Mouse (Mus musculus) bone marrow, adult 2 months (tissue): ENCODE data around the gene Epha6. TPM values are rescaled to one million over a fixed set of nuclear protein-coding genes. Genes with fewer than 3 reads are reported as not detected.

ENCODE experiments used
- H3K27ac ChIP-seq: fragments of 200-500 bp; 2 replicates; pipeline ENCODE4 v1.5.1; 2012; ENCODE audit warnings: low read depth, mild to moderate bottlenecking, control low read depth, inconsistent platforms, low read length; ENCODE audit not compliant: control insufficient read depth, poor library complexity, insufficient read depth
- H3K4me1 ChIP-seq: fragments of 200-500 bp; 2 replicates; pipeline ENCODE4 v1.6.1; 2011; ENCODE audit warnings: low read length; ENCODE audit not compliant: control insufficient read depth, insufficient read depth
- H3K4me3 ChIP-seq: fragments of 200-500 bp; replicated peaks from 2 replicates; pipeline ENCODE3; 2011; ENCODE audit warnings: mild to moderate bottlenecking, low read depth, low read length, control low read depth; ENCODE audit not compliant: control insufficient read depth
- CTCF ChIP-seq: fragments of 200-500 bp; IDR thresholded peaks from 2 replicates; pipeline ENCODE4 v1.5.1; 2011; ENCODE audit warnings: low read length, control low read depth; ENCODE audit not compliant: control insufficient read depth, insufficient read depth
- POLR2A ChIP-seq: fragments of 200-500 bp; IDR thresholded peaks from 2 replicates; pipeline ENCODE4 v1.6.1; 2011; ENCODE audit warnings: low read depth, mild to moderate bottlenecking, control low read depth, low read length, borderline replicate concordance; ENCODE audit not compliant: control insufficient read depth
- WGBS: fragments of 180-500 bp; shearing (Covaris S2); methylation state at CpG from one replicate; pipeline ENCODE4 v1.1.7; 2018; 5-methylcytosine and 5-hydroxymethylcytosine counted together
- polyA plus RNA-seq: library from polyadenylated mRNA; stranded (reverse); fragments of >200 nt; gene quantifications from 2 replicates; pipeline ENCODE4 v1.2.4, GENCODE M21; 2011; ENCODE audit warnings: low replicate concordance; ENCODE audit not compliant: missing spikeins, insufficient read depth, insufficient read length

Epha6 gene
- polyA plus RNA-seq, 1 experiment = not detected

GRCm38 (mm10) chr16:59634598-59634997 lies 970.7 kb downstream of the Epha6 start:
- 78% methylated on average over 2 of the region's 2 CpGs for WGBS
- H3K4me3 ChIP-seq = no peak overlapping the region
- no peaks in the 10 kb centered on the region; the same call in 1 of the 2 replicates for H3K4me1 ChIP-seq
- H3K27ac ChIP-seq = no peak overlapping the region
- no peak for TF ChIP-seq POLR2A
- no peak for TF ChIP-seq CTCF

DNA sequence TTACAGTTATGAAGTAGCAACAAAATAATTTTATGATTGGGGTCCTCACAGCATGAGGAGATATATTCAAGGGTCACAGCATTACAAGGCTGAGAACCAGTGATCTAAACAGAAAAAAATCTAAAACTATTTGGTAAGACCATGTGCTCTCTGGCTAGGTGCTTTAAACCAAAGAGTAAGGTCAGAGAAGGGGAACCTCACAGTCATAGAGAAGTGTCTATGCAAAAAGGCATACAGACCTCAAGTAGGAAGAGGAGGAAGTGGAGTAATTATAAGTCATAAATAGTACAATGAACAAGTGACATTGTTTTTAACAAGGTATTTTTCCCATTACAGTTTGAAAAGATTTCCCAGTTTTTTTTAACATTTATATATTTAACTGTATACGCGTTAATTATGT lies 983.8 kb downstream of the Epha6 start:
- Histone ChIP-seq H3K27ac (no peak overlapping the region), H3K4me1 (peaks cover 1% of the 10 kb centered on the region), H3K4me3 (no peak overlapping the region)
- 85% methylated on average over 2 of the region's 2 CpGs for WGBS
- no peak for TF ChIP-seq CTCF
- TF ChIP-seq POLR2A = no peak

DNA sequence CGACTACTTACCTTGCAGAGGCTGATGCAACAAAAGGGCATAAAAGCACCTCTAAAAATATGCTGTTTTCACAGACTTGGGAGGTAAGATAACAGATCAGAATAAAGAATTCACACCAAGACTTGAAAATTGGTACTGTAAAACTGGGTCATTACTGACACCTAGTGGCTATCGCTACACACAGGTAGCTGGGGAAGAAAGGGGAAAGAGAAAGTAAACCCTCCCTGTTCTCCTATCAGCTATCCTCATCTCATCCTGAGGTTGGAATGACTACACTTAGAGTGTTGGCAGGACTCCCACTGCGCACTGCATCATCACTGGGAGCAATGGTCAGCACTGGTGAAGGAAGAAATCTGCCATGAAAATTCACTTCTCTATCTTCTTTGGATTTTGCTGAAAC lies 988.2 kb downstream of the Epha6 start:
- TF ChIP-seq POLR2A (no peak), CTCF (no peak)
- H3K27ac ChIP-seq = no peak overlapping the region
- H3K4me3 ChIP-seq = no peak overlapping the region
- 19% methylated on average over 3 of the region's 3 CpGs for WGBS
- peaks cover 1% of the 10 kb centered on the region for H3K4me1 ChIP-seq

DNA sequence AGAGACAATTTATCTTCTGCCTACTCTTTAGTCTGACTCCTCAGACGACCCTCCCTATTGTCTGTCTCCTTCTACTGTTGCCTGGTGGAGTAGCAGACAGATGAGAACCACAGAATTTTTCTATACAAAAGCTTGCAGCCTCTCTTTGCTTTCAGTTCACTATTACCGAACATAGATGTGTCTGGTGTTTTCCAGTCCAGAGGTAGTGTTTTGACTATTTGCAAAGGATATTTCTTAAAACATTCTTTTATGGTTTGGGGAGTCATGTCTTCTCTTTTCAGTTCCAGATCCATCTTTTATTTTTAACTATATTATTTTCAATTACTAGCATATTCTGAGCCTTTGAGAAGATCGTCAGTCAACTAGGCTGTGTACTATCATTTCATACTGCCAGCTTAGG lies 989.7 kb downstream of the Epha6 start:
- Histone ChIP-seq H3K4me3 (no peak overlapping the region), H3K27ac (no peak overlapping the region), H3K4me1 (peaks cover 1% of the 10 kb centered on the region)
- TF ChIP-seq POLR2A (no peak), CTCF (no peak)
- 71% methylated on average over 3 of the region's 3 CpGs for WGBS

DNA sequence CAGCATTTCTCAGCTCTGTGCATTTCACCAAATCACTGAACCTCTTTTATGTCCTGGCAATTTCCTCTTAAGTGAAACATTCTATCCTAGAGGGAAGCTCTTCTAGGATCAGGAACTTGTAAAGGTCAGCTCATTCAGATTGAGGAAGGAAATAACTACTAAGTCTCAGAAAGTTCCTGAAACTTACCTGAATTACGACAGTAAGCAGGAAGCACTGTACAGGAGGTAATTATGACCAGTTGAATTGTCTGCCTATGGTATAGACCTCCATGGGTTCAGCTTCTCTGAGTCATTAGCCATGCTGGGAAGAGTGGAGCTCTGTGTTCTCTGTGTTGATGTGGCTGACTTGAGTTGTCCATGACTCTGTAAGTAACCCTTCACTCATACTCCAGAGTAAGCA lies 994.6 kb downstream of the Epha6 start:
- TF ChIP-seq CTCF (no peak), POLR2A (no peak)
- Histone ChIP-seq H3K4me1 (no peaks in the 10 kb centered on the region; the same call in 1 of the 2 replicates), H3K4me3 (no peak overlapping the region), H3K27ac (no peak overlapping the region)
- 32% methylated on average over 1 of the region's 1 CpGs for WGBS

GRCm38 (mm10) chr16:59604078-59604781 lies 1001.1 kb downstream of the Epha6 start:
- Histone ChIP-seq H3K4me3 (peak overlapping the region; percentile 21), H3K4me1 (peaks cover 1% of the 10 kb centered on the region), H3K27ac (peak overlapping the region; percentile 45)
- TF ChIP-seq CTCF (no peak), POLR2A (no peak)
- WGBS = 23% methylated on average over 15 of the region's 15 CpGs
